Mouse (Mus musculus): ENCODE data around the gene Zap70.
A peak's percentile ranks its signal among the peaks of the same experiment; 100 is the strongest.

Zap70 gene

GRCm38 (mm10) chr1:36761568-36761967, at the start of gene Zap70:
Gene Zap70, plus strand, starts transcription at chr1:36761798.
- no peak for TF ChIP-seq CTCF (conservative IDR thresholded peaks at IDR 0.05; ENCODE audit: low read length)
- TF ChIP-seq NANOG (IDR thresholded peaks at IDR 0.05; ENCODE audit: borderline replicate concordance, low read length) = no peak
- TF ChIP-seq POU5F1 (IDR thresholded peaks at IDR 0.05; ENCODE audit: borderline replicate concordance, low read length) = no peak
- Histone ChIP-seq H3K4me3 (replicated peaks; ENCODE audit: low read length) (no peak within 1 kb of the TSS), H3K27me3 (ENCODE audit: insufficient read depth, low read length) (peaks cover 56% of the 10 kb centered on the region), H3K9me3 (ENCODE audit: low read length) (no peaks in the 10 kb centered on the region), H3K4me1 (replicated peaks; ENCODE audit: low read depth, low read length) (peaks cover 39% of the 10 kb centered on the region), H3K36me3 (ENCODE audit: insufficient read depth, low read length) (no peaks in the 10 kb centered on the region)

GRCm38 (mm10) chr1:36714311-36714710, 47.3 kb upstream of the Zap70 start, which contains the start of gene Actr1b:
Gene Actr1b, minus strand, starts transcription at chr1:36714422.
- H3K9me3 ChIP-seq (ENCODE audit: low read length) = peaks cover 11% of the 10 kb centered on the region
- no peak within 1 kb of the TSS for H3K4me3 ChIP-seq (replicated peaks; ENCODE audit: low read length)
- TF ChIP-seq CTCF (conservative IDR thresholded peaks at IDR 0.05; ENCODE audit: low read length) (no peak), NANOG (IDR thresholded peaks at IDR 0.05; ENCODE audit: borderline replicate concordance, low read length) (no peak), POU5F1 (IDR thresholded peaks at IDR 0.05; ENCODE audit: borderline replicate concordance, low read length) (no peak)
- H3K36me3 ChIP-seq (ENCODE audit: insufficient read depth, low read length) = no peaks in the 10 kb centered on the region
- H3K4me1 ChIP-seq (replicated peaks; ENCODE audit: low read depth, low read length) = peaks cover 5% of the 10 kb centered on the region; the same call in 1 of the 2 replicates
- H3K27me3 ChIP-seq (ENCODE audit: insufficient read depth, low read length) = no peaks in the 10 kb centered on the region

GRCm38 (mm10) chr1:36718786-36719185, 42.8 kb upstream of the Zap70 start:
- no peaks in the 10 kb centered on the region for H3K27me3 ChIP-seq (ENCODE audit: insufficient read depth, low read length)
- H3K9me3 ChIP-seq (ENCODE audit: low read length) = peaks cover 23% of the 10 kb centered on the region
- no peaks in the 10 kb centered on the region for H3K4me1 ChIP-seq (replicated peaks; ENCODE audit: low read depth, low read length)
- no peak overlapping the region for H3K4me3 ChIP-seq (replicated peaks; ENCODE audit: low read length)
- no peaks in the 10 kb centered on the region for H3K36me3 ChIP-seq (ENCODE audit: insufficient read depth, low read length)
- TF ChIP-seq POU5F1 (IDR thresholded peaks at IDR 0.05; ENCODE audit: borderline replicate concordance, low read length) (no peak), CTCF (conservative IDR thresholded peaks at IDR 0.05; ENCODE audit: low read length) (no peak), NANOG (IDR thresholded peaks at IDR 0.05; ENCODE audit: borderline replicate concordance, low read length) (no peak)

GRCm38 (mm10) chr1:36723146-36724056, 38.2 kb upstream of the Zap70 start:
- H3K9me3 ChIP-seq (ENCODE audit: low read length) = peaks cover 17% of the 10 kb centered on the region
- H3K27me3 ChIP-seq (ENCODE audit: insufficient read depth, low read length) = no peaks in the 10 kb centered on the region
- no peak for TF ChIP-seq POU5F1 (IDR thresholded peaks at IDR 0.05; ENCODE audit: borderline replicate concordance, low read length)
- TF ChIP-seq NANOG (IDR thresholded peaks at IDR 0.05; ENCODE audit: borderline replicate concordance, low read length) = no peak
- no peak for TF ChIP-seq CTCF (conservative IDR thresholded peaks at IDR 0.05; ENCODE audit: low read length)
- H3K4me1 ChIP-seq (replicated peaks; ENCODE audit: low read depth, low read length) = no peaks in the 10 kb centered on the region
- H3K4me3 ChIP-seq (replicated peaks; ENCODE audit: low read length) = no peak overlapping the region
- no peaks in the 10 kb centered on the region for H3K36me3 ChIP-seq (ENCODE audit: insufficient read depth, low read length)

GRCm38 (mm10) chr1:36724057-36724431, 37.6 kb upstream of the Zap70 start:
- no peaks in the 10 kb centered on the region; the same call in 1 of the 2 replicates for H3K27me3 ChIP-seq (ENCODE audit: insufficient read depth, low read length)
- H3K4me3 ChIP-seq (replicated peaks; ENCODE audit: low read length) = no peak overlapping the region
- H3K36me3 ChIP-seq (ENCODE audit: insufficient read depth, low read length) = no peaks in the 10 kb centered on the region
- TF ChIP-seq CTCF (conservative IDR thresholded peaks at IDR 0.05; ENCODE audit: low read length) = no peak
- TF ChIP-seq NANOG (IDR thresholded peaks at IDR 0.05; ENCODE audit: borderline replicate concordance, low read length) = no peak
- TF ChIP-seq POU5F1 (IDR thresholded peaks at IDR 0.05; ENCODE audit: borderline replicate concordance, low read length) = no peak
- peaks cover 17% of the 10 kb centered on the region for H3K9me3 ChIP-seq (ENCODE audit: low read length)
- H3K4me1 ChIP-seq (replicated peaks; ENCODE audit: low read depth, low read length) = no peaks in the 10 kb centered on the region

GRCm38 (mm10) chr1:36737300-36737699, 24.3 kb upstream of the Zap70 start:
- H3K9me3 ChIP-seq (ENCODE audit: low read length) = no peaks in the 10 kb centered on the region
- TF ChIP-seq CTCF (conservative IDR thresholded peaks at IDR 0.05; ENCODE audit: low read length) (peak; percentile 74), POU5F1 (IDR thresholded peaks at IDR 0.05; ENCODE audit: borderline replicate concordance, low read length) (no peak)
- H3K27me3 ChIP-seq (ENCODE audit: insufficient read depth, low read length) = peaks cover 23% of the 10 kb centered on the region
- H3K4me1 ChIP-seq (replicated peaks; ENCODE audit: low read depth, low read length) = 0 out of 2 replicates have a peak, but pooled peaks cover under 1% of the 10 kb centered on the region
- no peaks in the 10 kb centered on the region for H3K36me3 ChIP-seq (ENCODE audit: insufficient read depth, low read length)
- no peak overlapping the region for H3K4me3 ChIP-seq (replicated peaks; ENCODE audit: low read length)

- no peaks in the 10 kb centered on the region for H3K9me3 ChIP-seq (ENCODE audit: low read length)
- TF ChIP-seq NANOG (IDR thresholded peaks at IDR 0.05; ENCODE audit: borderline replicate concordance, low read length) = no peak
- no peak for TF ChIP-seq CTCF (conservative IDR thresholded peaks at IDR 0.05; ENCODE audit: low read length)
- TF ChIP-seq POU5F1 (IDR thresholded peaks at IDR 0.05; ENCODE audit: borderline replicate concordance, low read length) = no peak
- H3K4me1 ChIP-seq (replicated peaks; ENCODE audit: low read depth, low read length) = peaks cover 6% of the 10 kb centered on the region
- peaks cover 34% of the 10 kb centered on the region for H3K27me3 ChIP-seq (ENCODE audit: insufficient read depth, low read length)
- H3K4me3 ChIP-seq (replicated peaks; ENCODE audit: low read length) = no peak overlapping the region
- H3K36me3 ChIP-seq (ENCODE audit: insufficient read depth, low read length) = no peaks in the 10 kb centered on the region
Measured at GRCm38 (mm10) chr1:36739231-36739630, 22.4 kb upstream of the Zap70 start.

GRCm38 (mm10) chr1:36743046-36743445, 18.6 kb upstream of the Zap70 start:
- peaks cover 41% of the 10 kb centered on the region for H3K27me3 ChIP-seq (ENCODE audit: insufficient read depth, low read length)
- H3K36me3 ChIP-seq (ENCODE audit: insufficient read depth, low read length) = no peaks in the 10 kb centered on the region
- H3K9me3 ChIP-seq (ENCODE audit: low read length) = no peaks in the 10 kb centered on the region
- no peak overlapping the region for H3K4me3 ChIP-seq (replicated peaks; ENCODE audit: low read length)
- peaks cover 23% of the 10 kb centered on the region for H3K4me1 ChIP-seq (replicated peaks; ENCODE audit: low read depth, low read length)
- TF ChIP-seq NANOG (IDR thresholded peaks at IDR 0.05; ENCODE audit: borderline replicate concordance, low read length) (no peak), CTCF (conservative IDR thresholded peaks at IDR 0.05; ENCODE audit: low read length) (no peak), POU5F1 (IDR thresholded peaks at IDR 0.05; ENCODE audit: borderline replicate concordance, low read length) (no peak)

All from E14TG2a.4 (cell line).